Mouse (Mus musculus): ENCODE data around the gene Cfap157. TPM values are rescaled to one million over a fixed set of nuclear protein-coding genes. Genes with fewer than 3 reads are reported as not detected.

Cfap157 gene
- polyA plus RNA-seq, 1 experiment from 2014 or later, result 1.5 TPM

Other genes with a start within 250 kb of the Cfap157 start
- gene Fam102a, start 249.1 kb downstream of the Cfap157 start, polyA plus RNA-seq (2016; fragmentation: Nextera tagmentation; extraction: Ambion mirVana), result 12.6 and 15.5 TPM in 2 replicates
- 110 and 117 TPM in 2 replicates for gene Dpm2, start 213.6 kb downstream of the Cfap157 start, polyA plus RNA-seq (2016; fragmentation: Nextera tagmentation; extraction: Ambion mirVana)
- 4.2 and 5.0 TPM in 2 replicates for gene Pip5kl1, start 209.6 kb downstream of the Cfap157 start, polyA plus RNA-seq (2016; fragmentation: Nextera tagmentation; extraction: Ambion mirVana)
- gene 9430097D07Rik, start 208.7 kb downstream of the Cfap157 start, polyA plus RNA-seq (2016; fragmentation: Nextera tagmentation; extraction: Ambion mirVana), result 0.31 and 0.56 TPM in 2 replicates
- 21.5 and 22.9 TPM in 2 replicates for gene St6galnac4, start 197.3 kb downstream of the Cfap157 start, polyA plus RNA-seq (2016; fragmentation: Nextera tagmentation; extraction: Ambion mirVana)
- gene St6galnac6, start 184.7 kb downstream of the Cfap157 start, polyA plus RNA-seq (2016; fragmentation: Nextera tagmentation; extraction: Ambion mirVana), result 13.5 and 14.3 TPM in 2 replicates
- gene Ak1, start 162.7 kb downstream of the Cfap157 start, polyA plus RNA-seq (2016; fragmentation: Nextera tagmentation; extraction: Ambion mirVana), result 40.4 and 43.2 TPM in 2 replicates
- 31.6 and 32.1 TPM in 2 replicates for gene Eng, start 137.8 kb downstream of the Cfap157 start, polyA plus RNA-seq (2016; fragmentation: Nextera tagmentation; extraction: Ambion mirVana)
- 19.5 and 20.1 TPM in 2 replicates for gene Fpgs, start 80.3 kb downstream of the Cfap157 start, polyA plus RNA-seq (2016; fragmentation: Nextera tagmentation; extraction: Ambion mirVana)
- 99.0 and 101 TPM in 2 replicates for gene Cdk9, start 71.4 kb downstream of the Cfap157 start, polyA plus RNA-seq (2016; fragmentation: Nextera tagmentation; extraction: Ambion mirVana)
- gene Sh2d3c, start 63.4 kb downstream of the Cfap157 start, polyA plus RNA-seq (2016; fragmentation: Nextera tagmentation; extraction: Ambion mirVana), result 33.5 and 34.8 TPM in 2 replicates
- gene 6330409D20Rik, start 43.4 kb downstream of the Cfap157 start, polyA plus RNA-seq (2016; fragmentation: Nextera tagmentation; extraction: Ambion mirVana), result 1.6 and 2.0 TPM in 2 replicates
- 52.1 and 55.9 TPM in 2 replicates for gene Tor2a, start 27.2 kb downstream of the Cfap157 start, polyA plus RNA-seq (2016; fragmentation: Nextera tagmentation; extraction: Ambion mirVana)
- 0.63 and 1.1 TPM in 2 replicates for gene Ttc16, start 8.8 kb downstream of the Cfap157 start, polyA plus RNA-seq (2016; fragmentation: Nextera tagmentation; extraction: Ambion mirVana)
- 4.6 and 5.6 TPM in 2 replicates for gene Ptrh1, start 8.6 kb downstream of the Cfap157 start, polyA plus RNA-seq (2016; fragmentation: Nextera tagmentation; extraction: Ambion mirVana)
- gene Stxbp1, start 62.8 kb upstream of the Cfap157 start, polyA plus RNA-seq (2016; fragmentation: Nextera tagmentation; extraction: Ambion mirVana), result 102 and 105 TPM in 2 replicates
- gene Fam129b, start 91.7 kb upstream of the Cfap157 start, polyA plus RNA-seq (2016; fragmentation: Nextera tagmentation; extraction: Ambion mirVana), result 42.2 and 43.8 TPM in 2 replicates
- 101 and 114 TPM in 2 replicates for gene Rpl12, start 177.1 kb upstream of the Cfap157 start, polyA plus RNA-seq (2016; fragmentation: Nextera tagmentation; extraction: Ambion mirVana)
- gene Lrsam1, start 177.2 kb upstream of the Cfap157 start, polyA plus RNA-seq (2016; fragmentation: Nextera tagmentation; extraction: Ambion mirVana), result 19.0 and 22.0 TPM in 2 replicates
- 22.4 and 23.9 TPM in 2 replicates for gene Slc2a8, start 197.7 kb upstream of the Cfap157 start, polyA plus RNA-seq (2016; fragmentation: Nextera tagmentation; extraction: Ambion mirVana)

Measured in hindbrain, embryonic 12.5 days (tissue).